Mouse (Mus musculus) left cerebral cortex, postnatal 10 days (tissue): ENCODE measurements at regions not wholly inside any gene's neighbourhood (a gene's known extent, or its start where the extent isn't known, plus 50 kb on each side); places are given as distances from the start of the nearest gene placed in this dataset.
"Not testable (repeated sequence)": the region's sequence is repeated elsewhere in the genome, so short reads cannot be mapped to it uniquely, and the experiment has no call there.

ENCODE experiments used
- DNase-seq, 2 experiments: peaks; one replicate each; pipeline ENCODE4 v3.0.0; 2021 to 2022; ENCODE audit warnings: low spot score in 2 of 2, mixed read lengths in 1 of 2; ENCODE audit errors: extremely low spot score in 1 of 2
- intact Hi-C: fragments of 180-260 bp; cut with DNase I; formaldehyde crosslinking; loops from one replicate; pipeline ENCODE4 v1.15.1; 2025

GRCm38 (mm10) chr2:53788599-53788998 lies 296.8 kb downstream of the Rprm start:
- DNase-seq = not testable (repeated sequence)

GRCm38 (mm10) chr2:53796605-53797004 lies 288.7 kb downstream of the Rprm start:
- intact Hi-C loops = no loop called here
- DNase-seq = no peak

More at GRCm38 (mm10) chr2:53788599-53788998, 296.8 kb downstream of the Rprm start:
- intact Hi-C loops = not testable (repeated sequence)

DNA sequence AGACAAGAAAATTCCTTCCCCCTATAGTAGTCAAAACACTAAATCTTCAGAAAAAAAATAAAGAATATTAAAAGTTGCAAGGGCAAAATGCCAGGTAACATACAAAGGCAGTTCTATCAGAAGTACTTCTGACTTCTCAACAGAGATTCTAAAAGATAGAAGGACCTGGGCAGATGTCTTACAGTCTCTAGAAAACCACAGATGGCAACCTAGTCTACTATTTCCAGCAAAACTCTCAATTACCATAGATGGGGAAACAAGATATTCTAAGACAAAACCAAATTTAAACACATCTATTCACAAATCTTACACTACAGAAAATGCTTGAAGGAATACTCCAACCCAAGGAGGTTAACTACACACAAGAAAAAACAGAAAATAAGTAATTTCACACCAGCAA lies 281.7 kb downstream of the Rprm start:
- DNase-seq = no peak
- intact Hi-C loops = no loop called here

DNA sequence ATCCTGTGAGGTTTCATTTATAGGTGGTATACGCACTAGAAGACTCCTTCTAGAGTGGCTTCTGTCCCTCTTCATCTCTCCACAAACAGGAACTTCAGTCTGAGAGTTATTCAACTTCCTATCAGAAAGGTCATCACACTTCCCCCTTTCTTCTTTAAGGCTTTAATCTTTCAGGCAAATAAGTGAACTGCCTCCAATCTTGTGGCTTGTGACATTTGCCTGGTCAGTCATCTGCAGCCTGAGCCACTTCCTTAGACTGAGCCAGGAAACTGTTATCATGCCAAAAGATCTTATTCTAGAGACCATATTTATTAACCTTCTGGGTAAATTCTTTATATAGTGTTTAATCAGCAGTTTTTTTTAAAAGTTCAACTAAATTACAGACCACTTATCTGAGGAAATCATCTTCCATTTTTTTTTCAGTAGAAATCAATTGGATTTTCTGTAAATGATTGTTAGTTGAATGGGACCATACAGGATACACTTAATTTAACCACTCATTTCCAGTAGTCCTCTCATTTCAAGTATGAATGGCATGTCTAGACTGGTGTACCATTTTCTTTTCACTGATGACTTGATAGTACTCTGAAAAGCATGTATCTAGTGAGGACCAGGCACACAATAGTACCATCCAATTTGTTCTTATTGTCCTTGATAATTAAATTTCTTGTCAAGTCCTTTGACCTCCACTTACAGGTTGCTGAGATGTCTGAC lies 234.4 kb downstream of the Rprm start:
- intact Hi-C loops = no loop called here
- no peak for DNase-seq
